Mouse (Mus musculus) thymus, adult 2 months (tissue): Measurements from ENCODE around the gene Adamts1. TPM values are rescaled to one million over a fixed set of nuclear protein-coding genes. Genes with fewer than 3 reads are reported as not detected.

ENCODE experiments used
- DNase-seq: peaks from one replicate; pipeline ENCODE4 v3.0.0; 2021
- H3K27ac ChIP-seq: fragments of 200-500 bp; 2 replicates; pipeline ENCODE4 v1.5.1; 2012; ENCODE audit warnings: low read length, control low read depth; ENCODE audit not compliant: control insufficient read depth, insufficient read depth
- H3K27me3 ChIP-seq: fragments of 200-500 bp; 2 replicates; pipeline ENCODE4 v1.6.1; 2012; ENCODE audit warnings: mild to moderate bottlenecking, low read length, moderate library complexity, mixed read lengths; ENCODE audit not compliant: control insufficient read depth, insufficient read depth
- H3K36me3 ChIP-seq: fragments of 200-500 bp; 2 replicates; pipeline ENCODE4 v1.6.1; 2012; ENCODE audit warnings: mild to moderate bottlenecking, low read length, moderate library complexity; ENCODE audit not compliant: control insufficient read depth, insufficient read depth
- H3K4me1 ChIP-seq: fragments of 200-500 bp; replicated peaks from 2 replicates; pipeline ENCODE4 v1.6.1; 2012; ENCODE audit warnings: low read length; ENCODE audit not compliant: control insufficient read depth, insufficient read depth
- H3K4me3 ChIP-seq: fragments of 200-500 bp; 2 replicates; pipeline ENCODE4 v1.5.1; 2012; ENCODE audit warnings: mild to moderate bottlenecking, low read length, control low read depth, moderate library complexity; ENCODE audit not compliant: control insufficient read depth, insufficient read depth
- CTCF ChIP-seq: fragments of 200-500 bp; IDR thresholded peaks from 2 replicates; pipeline ENCODE4 v1.5.1; 2012; ENCODE audit warnings: mild to moderate bottlenecking, control low read depth, low read length, moderate library complexity, borderline replicate concordance; ENCODE audit not compliant: control insufficient read depth, poor library complexity, insufficient read depth; ENCODE audit errors: extremely low read depth
- POLR2A ChIP-seq: fragments of 200-500 bp; IDR thresholded peaks from 2 replicates; pipeline ENCODE4 v1.6.1; 2012; ENCODE audit warnings: mild to moderate bottlenecking, low read length, control low read depth, moderate library complexity; ENCODE audit not compliant: control insufficient read depth, poor library complexity, insufficient read depth; ENCODE audit errors: extremely low read depth
- WGBS: fragments of 180-500 bp; shearing (Covaris S2); methylation state at CpG from one replicate; pipeline ENCODE4 v1.1.7; 2018; 5-methylcytosine and 5-hydroxymethylcytosine counted together
- polyA plus RNA-seq: library from polyadenylated mRNA; depleted of rRNA; stranded (reverse); fragments of >200 nt; gene quantifications from 2 replicates; pipeline ENCODE4 v1.2.3, GENCODE M21; 2012

Gene Adamts1
- polyA plus RNA-seq, 1 experiment = 3.8 TPM

GRCm38 (mm10) chr16:85767341-85767740, 35.6 kb downstream of the Adamts1 start:
- TF ChIP-seq CTCF (no peak), POLR2A (no peak)
- no peak overlapping the region for H3K4me3 ChIP-seq
- no peak for DNase-seq
- H3K27me3 ChIP-seq = no peaks in the 10 kb centered on the region
- H3K27ac ChIP-seq = no peak overlapping the region
- 73% methylated on average over 4 of the region's 4 CpGs for WGBS
- H3K36me3 ChIP-seq = no peaks in the 10 kb centered on the region
- no peaks in the 10 kb centered on the region for H3K4me1 ChIP-seq

GRCm38 (mm10) chr16:85765697-85766096, 37.2 kb downstream of the Adamts1 start:
- Histone ChIP-seq H3K27ac (no peak overlapping the region), H3K36me3 (no peaks in the 10 kb centered on the region), H3K4me3 (no peak overlapping the region), H3K27me3 (no peaks in the 10 kb centered on the region), H3K4me1 (no peaks in the 10 kb centered on the region)
- WGBS = 90% methylated on average over 8 of the region's 8 CpGs
- no peak for DNase-seq
- TF ChIP-seq CTCF (no peak), POLR2A (no peak)

GRCm38 (mm10) chr16:85765167-85765566, 37.7 kb downstream of the Adamts1 start:
- no peak overlapping the region for H3K4me3 ChIP-seq
- no peaks in the 10 kb centered on the region for H3K4me1 ChIP-seq
- no peak overlapping the region for H3K27ac ChIP-seq
- no peak for TF ChIP-seq POLR2A
- TF ChIP-seq CTCF = no peak
- H3K27me3 ChIP-seq = no peaks in the 10 kb centered on the region
- DNase-seq = no peak
- H3K36me3 ChIP-seq = no peaks in the 10 kb centered on the region
- 93% methylated on average over 6 of the region's 6 CpGs for WGBS

- H3K27me3 ChIP-seq = no peaks in the 10 kb centered on the region
- no peak for TF ChIP-seq CTCF
- no peak for TF ChIP-seq POLR2A
- no peak overlapping the region for H3K27ac ChIP-seq
- DNase-seq = no peak
- no peak overlapping the region for H3K4me3 ChIP-seq
- no peaks in the 10 kb centered on the region for H3K36me3 ChIP-seq
- WGBS = 87% methylated on average over 10 of the region's 10 CpGs
- no peaks in the 10 kb centered on the region for H3K4me1 ChIP-seq
Measured at GRCm38 (mm10) chr16:85762052-85762665, 40.8 kb downstream of the Adamts1 start.

GRCm38 (mm10) chr16:85760961-85761580, 41.8 kb downstream of the Adamts1 start:
- WGBS = 57% methylated on average over 7 of the region's 7 CpGs
- DNase-seq = no peak
- Histone ChIP-seq H3K4me1 (no peaks in the 10 kb centered on the region), H3K27ac (no peak overlapping the region), H3K27me3 (no peaks in the 10 kb centered on the region), H3K4me3 (no peak overlapping the region), H3K36me3 (no peaks in the 10 kb centered on the region)
- TF ChIP-seq CTCF (no peak), POLR2A (no peak)

DNA sequence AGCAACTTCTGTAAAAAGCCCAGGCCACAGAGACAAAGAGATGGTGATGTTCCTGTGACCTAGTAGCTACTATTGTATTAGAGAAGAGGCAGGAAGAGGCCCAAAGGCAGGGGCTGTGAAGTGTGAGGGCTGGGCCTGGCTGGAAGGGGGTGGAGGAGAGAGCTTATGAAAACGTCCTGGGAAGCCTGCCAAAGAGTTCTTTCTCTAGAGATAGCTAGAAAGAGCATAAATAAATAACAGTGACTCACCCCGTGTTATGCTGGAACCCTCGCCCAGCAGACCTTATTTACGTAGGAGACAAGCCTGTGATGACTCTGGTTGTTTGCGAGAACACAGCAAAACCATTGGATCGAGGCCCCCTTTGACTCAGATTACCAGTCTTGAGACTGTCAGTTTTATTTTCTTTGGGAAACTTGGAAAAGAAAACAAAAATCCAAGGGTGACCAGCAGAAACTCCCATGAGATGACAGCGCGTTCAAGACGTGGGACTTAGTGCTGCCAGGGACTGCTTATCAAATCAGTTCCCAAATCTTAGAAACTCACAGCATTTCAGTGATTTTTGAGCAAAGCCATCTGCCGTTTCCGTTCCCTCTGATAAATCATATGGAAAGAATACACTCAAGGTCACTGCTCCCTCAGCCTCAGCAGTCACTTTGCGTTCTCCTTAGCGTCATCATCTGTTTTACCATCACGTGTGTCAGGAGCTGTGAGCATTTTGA, 46.7 kb downstream of the Adamts1 start:
- no peak for DNase-seq

More for the DNA sequence above, 46.7 kb downstream of the Adamts1 start:
- H3K4me3 ChIP-seq = no peak overlapping the region
- 76% methylated on average over 14 of the region's 14 CpGs for WGBS
- H3K36me3 ChIP-seq = no peaks in the 10 kb centered on the region
- TF ChIP-seq POLR2A (no peak), CTCF (no peak)
- no peaks in the 10 kb centered on the region for H3K4me1 ChIP-seq
- no peak overlapping the region for H3K27ac ChIP-seq
- H3K27me3 ChIP-seq = no peaks in the 10 kb centered on the region
